Mouse (Mus musculus): ENCODE measurements around the gene Aqp3.

DNA sequence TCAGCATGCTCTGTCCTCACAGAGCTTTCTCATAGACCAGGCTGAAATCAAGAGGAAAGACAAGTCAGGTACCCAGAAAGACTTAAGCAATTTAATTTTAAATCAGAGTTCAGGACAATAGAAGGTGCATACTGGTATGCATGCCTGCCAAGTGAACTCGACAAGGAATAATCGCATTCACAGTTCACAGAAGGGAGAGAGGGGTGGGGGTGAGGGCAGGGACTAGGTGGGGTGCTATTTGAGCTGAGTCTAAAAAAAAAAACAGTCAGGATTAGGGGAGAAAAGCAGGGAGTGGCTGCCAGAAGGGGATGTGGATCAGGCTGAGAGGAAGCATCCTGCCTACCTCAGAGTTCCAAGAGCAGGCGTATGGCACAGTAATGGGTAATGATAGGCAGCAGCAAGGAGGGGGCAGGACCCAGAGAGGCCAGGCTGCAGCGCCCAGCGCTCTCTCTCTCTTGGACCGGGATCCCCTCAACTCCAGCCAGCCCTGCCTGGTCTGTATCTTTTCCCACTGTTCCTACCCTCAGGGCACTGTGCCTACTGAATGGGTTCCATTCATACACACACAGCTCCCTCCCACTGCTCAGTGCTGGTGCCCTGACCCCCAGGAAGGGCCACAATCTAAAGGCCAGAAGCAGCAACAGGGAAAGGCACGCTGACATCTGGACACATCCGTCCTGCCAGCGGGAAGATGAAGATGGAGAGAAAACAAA is 16.5 kb upstream of the Aqp3 start:
- TF ChIP-seq EP300 (IDR thresholded peaks at IDR 0.05; ENCODE audit: low read depth) (no peak), CTCF (IDR thresholded peaks at IDR 0.05; ENCODE audit: low read depth) (no peak)

All from heart, postnatal 0 days (tissue).